Mouse (Mus musculus) spleen, postnatal 36 days (tissue): ENCODE measurements around the gene Ins2.

Experiments
- DNase-seq, 2 experiments: peaks; one replicate each; pipeline ENCODE4 v3.0.0; 2022; ENCODE audit warnings: low spot score in 2 of 2, mixed read lengths in 1 of 2

The Ins2 gene

DNA sequence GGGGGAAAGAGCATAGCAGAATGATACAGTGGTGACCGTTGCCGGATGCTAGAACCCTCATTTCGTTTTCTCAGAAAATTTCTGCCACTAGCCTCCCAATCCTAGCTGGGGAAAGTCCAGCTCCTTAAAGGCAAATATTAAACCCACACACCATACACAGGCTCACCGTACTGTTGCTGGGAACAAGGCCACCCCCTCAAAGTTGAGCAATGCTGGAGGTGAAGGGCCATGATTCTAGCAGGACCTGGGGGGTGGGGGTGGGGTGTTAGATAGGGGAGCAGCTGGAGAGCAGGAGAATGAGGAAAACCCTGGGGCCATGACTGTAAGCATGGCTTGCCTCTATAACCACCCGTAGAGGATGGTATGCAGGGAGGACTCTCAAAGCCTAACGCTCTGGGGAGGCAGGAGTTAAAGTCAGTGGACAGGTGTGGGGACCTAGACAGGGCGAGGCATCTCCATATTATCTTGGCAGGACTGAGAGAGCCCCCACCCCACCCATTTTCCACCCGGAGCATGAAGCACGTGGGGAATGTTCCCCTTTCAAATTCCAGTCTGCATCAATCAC is 78.6 kb downstream of the Ins2 start:
- DNase-seq = no peak

DNA sequence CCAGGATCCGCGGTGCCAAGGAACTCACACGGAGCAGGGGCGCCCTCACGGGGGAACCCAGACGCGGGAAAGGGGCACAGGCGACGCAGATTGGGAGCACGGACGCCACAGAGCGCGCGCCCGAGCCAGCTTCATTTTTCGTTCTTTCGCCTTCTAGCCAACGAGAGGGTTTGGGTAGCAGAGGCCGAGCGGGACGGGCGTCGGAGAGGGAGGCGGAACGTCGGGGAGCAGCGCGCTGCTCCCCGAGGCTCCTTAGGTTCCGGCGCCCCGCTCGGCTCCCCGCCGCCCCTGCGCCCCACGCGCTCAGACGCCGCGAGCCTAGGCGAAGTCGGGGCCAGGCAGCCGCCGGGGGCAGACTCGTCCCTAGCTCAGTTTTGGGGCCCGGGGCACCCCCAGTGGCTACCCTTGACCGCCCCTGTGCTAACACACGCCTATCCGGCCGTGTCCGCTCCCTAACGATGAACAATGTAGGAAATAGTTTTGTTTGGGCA is 79.2 kb downstream of the Ins2 start:
- no peak for DNase-seq

DNA sequence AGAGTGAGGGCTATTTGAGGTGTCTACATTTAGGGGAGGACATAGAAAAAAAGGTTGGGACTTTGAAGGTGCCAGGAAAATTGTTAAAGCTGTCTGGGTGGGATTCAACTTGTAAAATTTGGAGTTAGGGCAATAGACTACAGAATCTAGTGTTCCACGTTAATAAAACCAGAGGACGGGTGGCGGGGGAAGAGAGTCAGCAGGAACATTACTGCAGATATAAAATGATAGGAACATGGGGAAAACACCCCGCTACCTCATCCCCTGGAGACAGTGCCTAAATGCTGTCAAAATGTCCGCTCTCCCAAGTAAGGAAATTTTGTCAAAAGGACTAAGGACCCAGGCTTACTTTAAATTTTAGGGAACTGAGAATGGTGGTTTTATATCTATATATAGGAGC is 80.0 kb downstream of the Ins2 start:
- DNase-seq = no peak

DNA sequence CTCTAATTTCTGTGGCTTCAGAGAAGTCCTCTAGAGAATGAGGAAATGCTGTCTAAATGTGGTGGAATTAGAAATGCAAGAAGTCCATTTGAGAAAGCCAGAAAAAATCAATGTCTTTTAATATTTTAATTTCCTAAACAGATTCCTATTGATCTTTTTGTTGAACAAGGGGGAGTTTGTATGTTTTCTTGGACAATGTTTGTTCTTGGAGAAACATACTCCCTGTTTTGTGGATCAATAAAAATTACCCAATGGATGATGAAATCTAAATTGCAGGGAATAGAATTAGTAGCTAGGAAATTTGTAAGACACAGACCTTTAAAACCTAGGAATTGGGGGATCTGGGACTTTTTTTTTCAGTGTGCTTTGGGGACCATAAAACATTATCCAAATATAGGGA is 81.4 kb downstream of the Ins2 start:
- DNase-seq = no peak

DNA sequence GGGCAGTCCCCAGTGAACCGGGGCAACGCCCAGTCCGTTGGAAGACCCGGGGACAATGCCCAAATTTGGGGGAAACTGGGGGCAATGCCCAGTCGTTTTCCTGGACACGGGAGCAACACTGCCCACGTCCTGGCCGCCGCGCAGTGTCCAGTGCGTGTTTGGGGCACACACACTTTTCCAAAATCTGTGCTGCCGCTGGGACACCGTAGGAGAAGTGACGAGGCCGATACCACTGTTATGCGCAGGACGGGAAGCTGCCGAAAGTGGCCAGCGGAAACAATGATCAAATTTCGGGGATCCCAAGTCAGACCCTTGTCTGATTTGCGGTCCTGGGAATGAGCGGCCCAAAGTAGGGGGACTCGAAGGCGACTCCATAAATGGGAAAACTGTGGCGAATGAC is 82.1 kb downstream of the Ins2 start:
- no peak for DNase-seq

DNA sequence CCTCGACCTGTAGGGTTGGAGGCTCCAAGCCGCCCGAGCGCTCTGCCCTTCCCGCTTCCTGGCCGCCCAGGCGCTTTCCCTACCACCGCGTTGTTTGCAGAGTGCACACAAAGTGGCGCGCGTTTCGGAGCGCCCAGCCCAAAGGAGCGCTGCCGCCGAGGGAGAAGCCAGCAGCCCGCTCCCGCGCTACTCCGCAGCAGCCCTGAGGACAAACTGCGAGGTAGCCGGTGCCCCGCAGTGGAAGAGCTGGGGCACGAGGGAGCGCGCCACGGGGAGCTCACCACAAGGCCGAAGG is 82.6 kb downstream of the Ins2 start:
- no peak for DNase-seq

DNA sequence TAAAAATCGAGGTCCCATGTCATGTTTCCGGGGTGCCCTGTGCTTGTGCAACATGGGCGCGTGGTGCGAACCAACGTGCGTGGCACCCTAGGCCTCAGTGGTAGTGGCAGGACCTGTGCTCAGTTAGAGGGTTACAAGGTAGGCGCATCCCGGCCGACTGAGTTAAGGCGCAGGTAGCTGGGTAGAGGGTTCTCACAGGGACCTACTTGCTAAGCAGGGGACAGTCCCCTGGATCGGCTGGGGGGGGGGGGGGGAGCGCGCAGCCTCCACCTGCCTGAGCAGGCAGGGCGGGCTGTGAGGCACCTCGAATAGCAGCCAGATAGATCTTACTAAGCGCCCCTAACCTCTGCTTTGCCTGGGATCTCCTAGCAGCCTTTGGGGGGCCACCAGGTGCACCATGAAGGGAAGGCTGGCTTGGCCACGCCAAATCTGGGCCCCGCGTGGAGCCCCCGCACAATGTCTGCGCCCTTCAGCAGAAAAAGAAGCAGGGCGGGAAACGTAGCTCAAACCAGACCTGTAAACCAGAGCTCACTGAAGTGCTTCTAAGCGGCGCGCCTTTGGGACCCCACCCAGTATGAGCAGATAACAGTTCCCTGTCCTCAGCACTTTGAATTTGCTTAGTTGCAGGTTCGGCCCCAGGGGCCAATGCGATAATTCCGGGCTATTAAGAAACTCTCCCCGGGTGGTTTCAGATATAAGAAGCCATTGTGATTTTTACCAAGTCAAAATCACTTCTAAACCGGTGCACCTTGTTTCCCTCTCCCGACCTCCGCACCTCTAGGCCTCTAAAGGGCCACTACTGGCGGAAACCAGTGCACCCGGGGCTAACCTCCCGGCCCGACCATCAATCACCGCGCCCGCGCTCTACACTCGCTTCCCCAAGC is 83.2 kb downstream of the Ins2 start:
- DNase-seq = no peak

DNA sequence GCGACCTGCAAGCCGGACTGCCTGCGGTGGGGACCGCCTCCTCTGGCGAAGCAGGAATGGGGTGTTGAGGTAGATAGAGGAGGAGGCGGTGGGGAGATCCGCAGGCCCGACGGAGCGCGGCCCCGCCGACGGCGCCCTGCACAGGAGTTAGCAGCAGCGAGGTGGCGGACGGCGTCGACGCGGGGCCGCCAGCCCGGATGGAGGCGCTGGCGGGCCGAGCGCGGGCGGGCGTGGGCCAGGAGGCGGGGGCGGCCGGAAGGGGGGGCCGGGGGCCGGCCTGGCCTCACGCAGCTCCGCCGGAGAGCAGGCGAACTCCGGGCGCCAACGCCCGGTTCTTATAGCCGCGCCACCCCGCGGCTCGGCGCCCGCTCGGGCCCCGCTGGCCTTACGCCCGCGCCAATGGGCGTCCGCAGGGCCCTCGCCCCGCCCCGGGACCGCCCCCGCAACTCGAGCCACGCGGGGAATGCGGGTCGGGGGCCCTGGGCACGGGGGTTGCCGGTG is 84.0 kb downstream of the Ins2 start:
- no peak for DNase-seq

DNA sequence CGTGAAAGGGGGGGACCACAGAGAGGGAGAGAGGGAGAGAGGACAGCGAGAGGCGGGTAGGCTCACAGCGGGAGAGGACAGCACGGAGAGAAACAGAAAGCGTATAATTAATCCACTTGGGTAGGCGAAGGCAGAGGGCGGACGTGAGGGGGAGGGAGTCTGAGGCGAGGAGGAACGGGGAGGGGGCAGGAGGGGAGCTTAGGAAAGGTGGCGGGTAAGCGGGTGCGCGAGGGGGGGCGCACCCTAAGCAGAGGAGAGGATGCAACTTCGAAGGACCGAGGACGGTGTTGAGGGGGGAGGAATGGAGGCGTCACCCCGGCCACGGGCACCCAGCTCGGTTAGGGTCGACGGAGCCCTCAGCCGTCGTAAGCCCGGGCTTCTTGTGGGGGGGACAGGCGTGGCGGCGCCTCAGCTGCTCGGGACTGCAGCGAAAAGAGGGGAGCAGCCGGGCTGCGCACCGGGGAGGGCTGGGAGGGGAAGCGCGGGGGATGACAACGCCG is 84.5 kb downstream of the Ins2 start:
- no peak for DNase-seq

DNA sequence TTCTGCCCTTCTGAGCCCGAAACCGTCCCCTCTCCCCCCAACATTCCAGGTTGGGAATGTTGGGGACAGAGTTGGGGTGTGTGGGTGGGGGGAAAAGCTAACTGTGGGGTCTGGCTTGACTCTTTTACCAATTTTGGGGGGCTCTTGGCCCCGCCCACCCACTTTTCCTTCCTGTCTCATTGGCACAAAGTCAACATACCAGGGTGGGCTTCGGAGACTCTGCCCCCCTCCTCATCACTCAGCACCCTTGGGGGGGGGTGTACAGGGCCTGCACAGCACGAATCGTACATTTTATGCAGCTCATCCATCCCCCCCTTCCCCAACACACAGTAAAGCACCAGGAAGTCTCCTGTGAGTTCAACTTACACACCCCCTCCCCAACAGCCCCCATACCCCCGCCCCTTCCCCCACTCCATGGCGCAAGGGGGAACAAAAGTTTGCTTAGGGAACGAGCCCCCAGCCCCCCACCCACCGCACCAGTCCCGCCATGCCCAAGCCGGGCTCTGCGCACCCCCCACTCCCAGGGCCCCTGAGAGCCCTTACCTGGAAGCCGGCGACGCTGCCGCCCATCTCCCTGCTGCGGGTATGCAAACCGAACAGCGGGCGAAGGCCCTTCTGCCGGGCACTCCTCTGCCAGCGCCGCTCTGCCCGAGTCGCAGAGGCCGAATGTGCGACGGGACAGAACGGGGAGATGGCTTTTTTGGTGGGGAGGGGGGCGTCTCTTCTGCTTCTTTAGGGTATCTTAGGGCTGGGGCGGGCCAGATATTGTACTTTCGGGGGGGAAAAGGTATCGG is 85.2 kb downstream of the Ins2 start:
- no peak for DNase-seq

DNA sequence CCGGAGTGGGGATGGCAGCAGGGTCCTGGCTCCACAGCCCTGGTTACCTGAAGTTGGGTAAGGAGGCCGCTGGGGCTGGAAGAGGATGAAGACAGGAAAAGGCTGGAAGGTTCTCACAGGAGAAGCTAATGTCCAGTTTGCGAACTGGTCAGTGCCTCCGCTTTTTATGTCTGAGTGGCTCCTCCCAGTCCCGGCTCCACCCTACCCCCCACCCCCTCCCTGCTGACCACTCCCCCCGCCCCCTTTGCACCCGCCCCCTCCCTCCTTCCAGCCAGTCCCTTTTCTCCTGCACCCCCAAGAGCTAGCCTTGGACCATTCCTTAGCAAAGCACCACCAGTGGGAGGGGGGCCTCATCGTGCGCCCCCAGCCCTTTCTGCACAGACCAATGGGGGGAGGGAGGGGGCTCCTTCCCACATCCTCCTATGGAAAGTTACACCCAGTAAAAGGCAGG is 85.8 kb downstream of the Ins2 start:
- DNase-seq = no peak

DNA sequence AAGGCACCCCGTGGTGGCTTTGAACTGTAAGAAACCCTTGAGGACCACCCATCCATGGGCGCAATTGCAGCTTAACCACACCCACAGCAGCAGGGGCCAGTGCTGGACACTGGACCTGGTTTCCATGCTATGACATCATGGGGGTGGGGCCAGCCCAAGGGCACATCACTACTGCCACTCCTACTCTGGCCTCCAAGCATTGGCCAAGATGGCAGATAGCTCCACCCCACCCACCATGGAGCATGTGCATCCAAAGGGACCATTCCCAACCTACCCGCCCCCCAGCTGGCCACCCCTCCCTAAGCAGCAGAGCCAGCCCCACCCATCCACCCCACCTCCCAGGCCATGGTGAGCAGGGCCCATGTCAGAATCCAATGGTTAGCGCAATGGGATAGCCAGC is 87.1 kb downstream of the Ins2 start:
- no peak for DNase-seq

DNA sequence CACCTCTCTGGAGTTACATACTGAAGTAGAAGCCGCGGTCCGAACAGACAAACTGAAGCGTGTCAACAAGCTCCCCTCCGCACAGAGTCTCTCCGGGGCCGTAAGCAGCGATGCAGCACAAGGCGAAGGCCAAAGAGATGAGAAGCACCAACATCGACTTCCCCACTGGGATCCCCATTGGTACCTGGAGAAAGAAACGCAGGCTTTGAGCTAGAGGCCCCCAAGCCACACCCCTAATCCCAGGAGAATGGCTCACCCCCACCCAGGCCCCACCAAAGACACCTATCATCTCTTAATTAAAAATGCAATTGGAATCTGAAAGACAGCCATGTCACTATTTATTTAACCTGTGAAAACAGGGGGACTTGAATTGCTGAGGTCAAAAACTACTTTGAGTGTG is 87.5 kb downstream of the Ins2 start:
- no peak for DNase-seq

DNA sequence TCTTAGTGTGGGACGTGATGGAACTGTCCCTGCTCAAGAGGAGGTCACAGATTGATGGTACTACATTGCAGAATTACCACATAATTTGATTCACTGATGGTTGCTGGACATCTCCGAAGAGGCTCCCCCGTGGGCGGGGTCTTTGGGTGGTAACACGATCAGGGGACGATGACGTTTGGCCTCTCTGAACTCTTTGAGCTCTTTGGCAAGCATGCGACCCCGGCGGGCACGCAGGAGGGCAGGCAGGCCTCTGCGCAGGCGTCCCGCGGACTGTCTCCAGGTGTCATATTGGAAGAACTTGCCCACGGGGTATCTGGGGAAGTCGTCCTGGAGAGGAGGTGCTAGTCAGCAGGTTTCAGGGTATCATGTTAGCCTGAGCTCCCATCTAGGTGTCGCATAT is 89.5 kb downstream of the Ins2 start:
- no peak for DNase-seq

DNA sequence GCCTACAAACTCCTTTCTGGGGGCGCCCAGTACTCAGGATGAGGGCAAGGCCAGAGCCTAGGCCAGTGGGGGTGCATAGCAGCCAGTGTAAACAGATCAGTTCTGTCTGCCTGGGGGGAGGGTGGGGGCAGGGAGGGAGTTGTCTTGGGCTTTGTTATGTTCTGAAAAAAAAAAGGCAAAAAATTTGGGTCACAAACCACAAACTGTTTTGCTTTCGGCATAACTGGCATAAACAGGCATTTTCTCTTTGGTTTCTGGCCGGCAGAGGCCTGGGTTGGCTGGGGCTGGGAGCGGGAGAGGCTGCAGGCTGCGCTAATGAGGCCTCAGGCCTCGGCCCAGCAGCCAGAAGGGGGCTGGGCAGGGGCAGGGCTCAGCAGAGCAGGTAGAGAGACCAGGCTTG is 96.5 kb downstream of the Ins2 start:
- DNase-seq = no peak

DNA sequence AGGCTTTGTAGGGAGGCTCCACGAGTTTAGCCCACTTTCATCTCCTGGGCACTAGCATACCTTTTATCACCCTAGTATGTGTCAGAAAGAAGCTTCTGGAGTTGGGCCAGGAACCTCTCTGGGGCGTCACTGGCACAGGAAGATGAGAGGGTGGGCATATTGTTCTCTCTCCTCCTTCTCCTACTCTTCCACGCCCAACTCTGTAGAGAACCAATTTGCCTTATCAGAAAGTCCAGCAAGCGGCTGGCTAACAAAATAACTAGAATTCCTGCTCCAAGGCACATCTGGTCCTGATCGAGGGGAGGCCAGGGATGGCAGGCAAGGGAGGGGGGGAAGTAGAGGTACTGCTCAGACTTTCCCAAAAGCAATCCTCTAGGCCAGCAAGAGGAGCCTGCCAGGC is 98.1 kb downstream of the Ins2 start:
- DNase-seq = no peak

DNA sequence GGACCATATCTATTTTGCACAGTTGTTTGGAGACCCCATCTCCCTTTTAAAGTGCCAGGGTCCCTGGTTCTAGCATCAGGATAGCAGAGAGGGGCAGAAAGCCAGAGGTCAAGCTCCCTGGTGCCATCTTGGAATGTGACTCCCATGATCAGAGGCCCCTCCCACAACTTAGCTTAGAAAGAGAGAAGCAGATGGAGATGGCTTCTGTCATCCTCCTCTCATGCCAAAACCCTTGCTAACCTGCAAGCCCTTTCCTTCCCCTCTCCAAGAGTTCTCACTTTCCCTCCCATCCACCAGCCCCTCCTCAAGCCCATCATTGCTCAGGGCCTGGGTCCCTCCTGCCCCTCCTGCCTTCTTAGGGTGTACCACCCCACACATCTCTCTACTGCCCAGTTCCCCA is 107.0 kb downstream of the Ins2 start:
- DNase-seq = no peak

DNA sequence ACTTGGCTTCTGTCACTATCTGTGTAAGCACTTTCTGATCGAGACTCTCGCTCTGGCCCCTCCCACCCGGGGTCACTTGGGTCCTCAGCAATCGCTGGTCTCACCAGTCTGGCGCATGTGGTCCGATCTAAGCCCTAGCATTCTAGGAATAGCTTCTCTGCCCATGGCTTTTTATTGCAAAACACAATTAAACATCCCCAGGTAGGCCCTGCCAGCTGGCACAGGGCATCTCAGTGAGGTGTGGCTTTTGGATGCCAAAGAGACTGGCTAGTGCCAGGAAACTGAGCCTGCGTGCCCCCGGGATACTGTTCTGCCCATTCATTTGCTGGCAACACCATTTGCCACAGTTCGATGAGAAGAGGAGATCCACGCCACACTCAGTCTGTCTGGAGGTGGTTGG is 112.5 kb downstream of the Ins2 start:
- DNase-seq = no peak

DNA sequence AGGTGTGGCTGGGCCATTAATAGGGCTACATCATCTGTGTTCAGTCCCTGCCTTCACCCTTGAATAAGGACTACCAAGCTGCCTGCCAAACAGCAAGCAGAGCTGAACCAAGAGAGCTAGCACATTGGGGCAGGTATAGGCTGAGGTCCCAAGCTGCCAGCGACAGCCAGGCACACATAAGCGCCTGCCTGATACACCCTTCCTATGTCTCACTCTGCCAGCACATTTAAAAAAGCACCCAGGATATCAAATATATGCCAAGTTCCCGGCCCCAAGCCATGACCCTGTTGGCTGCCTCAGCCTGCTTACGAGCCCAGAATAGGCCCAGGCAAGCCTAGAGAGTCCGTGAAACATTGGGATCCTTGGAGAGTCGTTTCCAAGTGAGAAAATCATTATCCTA is 113.4 kb downstream of the Ins2 start:
- no peak for DNase-seq
